Mouse (Mus musculus): ENCODE results near the gene Spc25. TPM values are rescaled to one million over a fixed set of nuclear protein-coding genes. Genes with fewer than 3 reads are reported as not detected.

The Spc25 gene
- 9.5 and 9.7 TPM in 2 replicates for polyA plus RNA-seq (2012; rRNA removed)

DNA sequence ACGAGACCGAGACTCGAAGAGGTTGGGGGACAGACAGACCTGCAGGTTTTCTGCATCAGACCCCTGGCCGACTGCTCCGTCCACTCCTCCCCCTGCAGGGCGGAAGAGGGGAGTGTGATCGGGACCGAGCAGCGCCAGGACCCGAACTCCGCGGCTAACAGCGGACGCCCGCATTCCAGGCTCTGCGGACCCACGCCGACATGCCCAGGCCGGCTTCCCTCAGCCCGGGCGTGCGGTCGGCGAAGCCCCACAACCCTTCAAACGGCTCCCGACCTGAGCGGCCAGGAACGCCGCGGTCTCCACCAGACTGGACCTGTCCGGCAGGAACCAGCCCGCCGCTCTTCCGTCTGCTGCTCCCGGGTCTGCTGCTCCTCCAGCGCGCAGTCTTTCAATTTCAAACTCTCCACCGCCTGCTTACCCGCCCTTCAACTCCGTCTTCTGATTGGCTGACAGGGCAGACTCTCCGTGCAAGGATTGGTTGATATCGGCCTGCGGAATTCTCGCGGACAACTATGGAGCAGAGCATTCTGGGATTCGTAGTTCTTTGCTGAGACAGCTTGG, at the start of gene Spc25:
Gene Spc25, minus strand, starts transcription at position 404 of the 561 bp plus-strand sequence.
- under 1% methylated on average over 46 of the region's 46 CpGs for WGBS
- H3K27me3 ChIP-seq (ENCODE audit: control insufficient read depth, insufficient read depth, low read length), result no peaks in the 10 kb centered on the region
- H3K4me3 ChIP-seq (ENCODE audit: control insufficient read depth, insufficient read depth, low read length), result peak within 1 kb of the TSS; percentile 91
- TF ChIP-seq POLR2A (IDR thresholded peaks at IDR 0.05; ENCODE audit: control insufficient read depth, extremely low read depth, insufficient read depth, low read length, poor library complexity), result peak; percentile 56; the same call in 1 of the 2 replicates
- no peak for TF ChIP-seq CTCF (IDR thresholded peaks at IDR 0.05; ENCODE audit: borderline replicate concordance, control insufficient read depth, extremely low read depth, insufficient read depth, low read length, poor library complexity)
- peak; percentile 92 for DNase-seq
- peaks cover 3% of the 10 kb centered on the region; the same call in 1 of the 2 replicates for H3K4me1 ChIP-seq (replicated peaks; ENCODE audit: control insufficient read depth, insufficient read depth, low read length)
- H3K27ac ChIP-seq (ENCODE audit: control insufficient read depth, insufficient read depth, low read length), result no peak within 1 kb of the TSS
- peaks cover 10% of the 10 kb centered on the region for H3K36me3 ChIP-seq (ENCODE audit: control insufficient read depth, insufficient read depth, low read length)

DNA sequence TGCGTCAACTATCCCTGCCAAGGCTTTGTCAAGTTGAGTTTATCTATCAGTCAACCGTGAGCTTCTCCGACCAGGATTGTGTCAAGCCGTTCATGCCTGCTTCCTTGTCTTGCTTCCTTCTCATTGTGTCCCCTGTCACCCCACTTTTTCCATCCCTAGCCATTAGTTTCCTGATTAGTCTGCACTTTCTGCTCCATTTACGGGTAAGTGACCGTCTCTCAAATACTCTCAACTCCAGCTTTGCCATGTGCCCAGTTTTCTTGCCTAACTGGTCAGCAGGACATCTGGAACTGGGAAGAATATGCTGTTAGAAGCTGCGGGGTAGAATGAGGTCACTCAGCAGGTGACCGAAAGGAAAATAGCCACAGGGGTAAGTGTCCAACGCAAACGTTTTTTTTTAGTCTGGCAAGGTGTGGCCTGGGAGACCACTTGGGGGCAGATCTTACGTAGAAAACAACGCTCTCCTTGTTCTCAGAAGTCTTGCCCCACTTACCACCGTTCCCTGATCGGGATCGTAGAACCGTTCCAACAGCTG, 42.3 kb upstream of the Spc25 start:
- WGBS, result 89% methylated on average over 16 of the region's 16 CpGs
- TF ChIP-seq POLR2A (IDR thresholded peaks at IDR 0.05; ENCODE audit: control insufficient read depth, extremely low read depth, insufficient read depth, low read length, poor library complexity), result no peak
- no peak for DNase-seq

DNA sequence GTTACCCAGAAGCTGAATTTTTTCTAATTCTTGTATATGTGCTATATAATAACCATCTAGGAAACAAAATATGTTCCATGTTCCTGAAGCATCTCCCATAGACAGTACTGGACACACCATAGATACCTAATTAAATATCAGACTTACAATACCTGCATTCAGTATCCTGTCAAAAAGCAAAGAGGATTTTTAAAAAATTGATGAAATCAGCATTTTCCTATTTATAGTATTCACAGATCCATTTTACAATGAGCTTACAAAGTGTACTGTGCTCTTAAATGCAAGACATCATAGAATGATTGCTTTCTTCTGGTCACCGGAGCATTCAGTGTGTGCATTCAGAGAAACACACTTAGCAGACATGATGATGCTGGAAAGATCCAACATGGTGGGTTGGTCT, 41.1 kb upstream of the Spc25 start:
- TF ChIP-seq POLR2A (IDR thresholded peaks at IDR 0.05; ENCODE audit: control insufficient read depth, extremely low read depth, insufficient read depth, low read length, poor library complexity) (no peak), CTCF (IDR thresholded peaks at IDR 0.05; ENCODE audit: borderline replicate concordance, control insufficient read depth, extremely low read depth, insufficient read depth, low read length, poor library complexity) (no peak)
- WGBS, result 98% methylated on average over 1 of the region's 1 CpGs
- Histone ChIP-seq H3K27ac (ENCODE audit: control insufficient read depth, insufficient read depth, low read length) (no peak overlapping the region), H3K36me3 (ENCODE audit: control insufficient read depth, insufficient read depth, low read length) (no peaks in the 10 kb centered on the region), H3K27me3 (ENCODE audit: control insufficient read depth, insufficient read depth, low read length) (no peaks in the 10 kb centered on the region), H3K4me3 (ENCODE audit: control insufficient read depth, insufficient read depth, low read length) (no peak overlapping the region), H3K4me1 (replicated peaks; ENCODE audit: control insufficient read depth, insufficient read depth, low read length) (no peaks in the 10 kb centered on the region)
- no peak for DNase-seq

More for the DNA sequence above, 42.3 kb upstream of the Spc25 start:
- Histone ChIP-seq H3K4me1 (replicated peaks; ENCODE audit: control insufficient read depth, insufficient read depth, low read length) (no peaks in the 10 kb centered on the region), H3K36me3 (ENCODE audit: control insufficient read depth, insufficient read depth, low read length) (no peaks in the 10 kb centered on the region), H3K4me3 (ENCODE audit: control insufficient read depth, insufficient read depth, low read length) (no peak overlapping the region), H3K27me3 (ENCODE audit: control insufficient read depth, insufficient read depth, low read length) (no peaks in the 10 kb centered on the region), H3K27ac (ENCODE audit: control insufficient read depth, insufficient read depth, low read length) (no peak overlapping the region)

DNA sequence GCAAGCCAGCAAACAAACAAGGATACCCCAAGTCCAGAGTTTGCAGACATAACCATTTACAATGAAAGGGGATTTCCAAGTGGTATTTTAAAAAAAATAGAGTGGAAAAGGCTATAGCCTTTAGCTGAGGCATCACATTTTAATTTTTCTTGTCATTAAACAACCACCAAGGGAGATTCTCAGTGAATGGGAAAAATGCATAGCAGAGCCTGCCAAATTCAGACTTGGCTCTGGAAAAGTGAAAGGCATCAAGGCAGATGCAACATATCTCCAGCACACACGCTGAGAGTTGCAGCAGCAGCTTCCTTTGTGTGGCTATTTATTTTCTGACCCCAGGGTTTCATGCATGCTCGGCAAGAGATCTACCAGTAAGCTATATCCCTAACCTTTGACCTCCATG, 38.9 kb upstream of the Spc25 start:
- WGBS, result 81% methylated on average over 2 of the region's 2 CpGs
- Histone ChIP-seq H3K36me3 (ENCODE audit: control insufficient read depth, insufficient read depth, low read length) (no peaks in the 10 kb centered on the region), H3K27me3 (ENCODE audit: control insufficient read depth, insufficient read depth, low read length) (no peaks in the 10 kb centered on the region), H3K4me3 (ENCODE audit: control insufficient read depth, insufficient read depth, low read length) (no peak overlapping the region), H3K27ac (ENCODE audit: control insufficient read depth, insufficient read depth, low read length) (no peak overlapping the region), H3K4me1 (replicated peaks; ENCODE audit: control insufficient read depth, insufficient read depth, low read length) (no peaks in the 10 kb centered on the region)
- DNase-seq, result no peak
- TF ChIP-seq CTCF (IDR thresholded peaks at IDR 0.05; ENCODE audit: borderline replicate concordance, control insufficient read depth, extremely low read depth, insufficient read depth, low read length, poor library complexity) (no peak), POLR2A (IDR thresholded peaks at IDR 0.05; ENCODE audit: control insufficient read depth, extremely low read depth, insufficient read depth, low read length, poor library complexity) (no peak)

DNA sequence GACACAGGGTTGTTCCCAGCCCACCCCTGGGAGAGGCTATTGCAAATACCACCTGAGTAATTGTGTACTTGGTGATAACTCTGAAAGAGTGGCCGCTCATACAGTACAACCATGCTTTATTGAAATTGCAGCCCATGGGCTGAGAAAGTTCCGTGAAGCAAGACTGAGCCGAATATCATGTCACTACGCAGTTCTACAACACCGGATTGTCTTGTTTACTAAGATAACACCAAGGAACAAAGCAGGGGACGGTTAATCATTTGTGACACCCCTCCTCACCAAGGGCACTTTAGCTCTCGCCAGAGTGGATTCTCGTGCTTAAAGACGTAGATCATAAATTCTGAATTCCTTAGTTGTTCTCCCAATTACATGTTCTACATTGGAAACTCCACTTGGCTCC, 33.3 kb upstream of the Spc25 start:
- no peak for DNase-seq
- 95% methylated on average over 9 of the region's 9 CpGs for WGBS
- Histone ChIP-seq H3K27ac (ENCODE audit: control insufficient read depth, insufficient read depth, low read length) (no peak overlapping the region), H3K27me3 (ENCODE audit: control insufficient read depth, insufficient read depth, low read length) (no peaks in the 10 kb centered on the region), H3K4me1 (replicated peaks; ENCODE audit: control insufficient read depth, insufficient read depth, low read length) (no peaks in the 10 kb centered on the region), H3K36me3 (ENCODE audit: control insufficient read depth, insufficient read depth, low read length) (no peaks in the 10 kb centered on the region), H3K4me3 (ENCODE audit: control insufficient read depth, insufficient read depth, low read length) (no peak overlapping the region)
- TF ChIP-seq POLR2A (IDR thresholded peaks at IDR 0.05; ENCODE audit: control insufficient read depth, extremely low read depth, insufficient read depth, low read length, poor library complexity) (no peak), CTCF (IDR thresholded peaks at IDR 0.05; ENCODE audit: borderline replicate concordance, control insufficient read depth, extremely low read depth, insufficient read depth, low read length, poor library complexity) (no peak)

DNA sequence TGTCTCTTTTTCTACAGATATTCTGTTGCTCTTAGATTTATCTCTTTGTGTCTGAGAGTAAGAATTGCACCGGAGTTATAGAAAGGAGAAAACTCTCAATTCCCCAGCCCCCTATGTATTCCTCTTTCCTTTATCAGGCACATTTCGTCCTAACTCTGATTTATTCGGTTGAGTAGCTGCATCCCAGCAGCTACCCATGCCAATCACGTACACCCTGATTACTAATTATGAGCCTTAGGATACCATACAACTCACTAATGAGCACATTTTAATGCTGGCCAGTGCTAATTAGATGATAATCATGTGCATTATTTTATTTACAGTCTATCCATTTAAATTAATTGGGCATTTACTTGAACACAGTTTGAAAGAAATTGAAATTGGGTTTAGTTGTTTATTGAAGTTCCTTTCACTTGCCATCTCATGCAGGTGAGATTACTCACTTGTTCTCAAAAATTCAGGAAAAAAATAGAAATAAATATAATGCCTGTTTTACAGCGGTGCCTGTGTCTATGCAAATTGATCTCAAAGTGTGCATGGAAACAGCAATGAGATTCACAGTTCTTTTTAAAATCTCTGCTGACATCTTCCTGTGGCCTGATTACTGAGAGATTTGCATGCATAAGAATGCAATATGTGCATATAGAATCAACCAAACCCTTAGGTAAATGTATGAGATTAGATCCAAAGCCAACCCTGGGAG, 29.1 kb upstream of the Spc25 start:
- no peak for DNase-seq
- H3K27ac ChIP-seq (ENCODE audit: control insufficient read depth, insufficient read depth, low read length), result no peak overlapping the region
- TF ChIP-seq POLR2A (IDR thresholded peaks at IDR 0.05; ENCODE audit: control insufficient read depth, extremely low read depth, insufficient read depth, low read length, poor library complexity) (no peak), CTCF (IDR thresholded peaks at IDR 0.05; ENCODE audit: borderline replicate concordance, control insufficient read depth, extremely low read depth, insufficient read depth, low read length, poor library complexity) (no peak)
- no peaks in the 10 kb centered on the region for H3K4me1 ChIP-seq (replicated peaks; ENCODE audit: control insufficient read depth, insufficient read depth, low read length)
- no peaks in the 10 kb centered on the region for H3K36me3 ChIP-seq (ENCODE audit: control insufficient read depth, insufficient read depth, low read length)
- no peak overlapping the region for H3K4me3 ChIP-seq (ENCODE audit: control insufficient read depth, insufficient read depth, low read length)
- WGBS, result 95% methylated on average over 5 of the region's 5 CpGs
- H3K27me3 ChIP-seq (ENCODE audit: control insufficient read depth, insufficient read depth, low read length), result no peaks in the 10 kb centered on the region
